Mouse (Mus musculus) granulocyte monocyte progenitor cell, adult 5-6 weeks (primary cell): ENCODE measurements around the gene Mrgprd. TPM values are rescaled to one million over a fixed set of nuclear protein-coding genes. Genes with fewer than 3 reads are reported as not detected.

Experiments used
- ATAC-seq: replicated peaks from 2 replicates; pipeline ENCODE4 v1.8.0; 2016; ENCODE audit warnings: mild to moderate bottlenecking, moderate TSS enrichment, inconsistent platforms; ENCODE audit not compliant: poor library complexity, severe bottlenecking
- total RNA-seq, 2 experiments: library from RNA; stranded (forward) in 1 of 2; stranded (reverse) in 1 of 2; fragments of 200-712, 200-1000 nt in 1 of 2; fragments of >200 nt in 1 of 2; fragmentation: Nextera tagmentation in 1 of 2; gene quantifications; 2 replicates each; pipeline ENCODE4 v1.2.3; 2014 to 2017

Mrgprd gene
- total RNA-seq (2014; fragmentation: Nextera tagmentation) (not detected in 2 replicates), total RNA-seq (2017) (not detected in 2 replicates)

- no peak for ATAC-seq
These were observed at the start of gene Mrgprd for GRCm38 (mm10) chr7:145314785-145315411. Mrgprd (plus strand) TSS chr7:145314835.

- ATAC-seq, result no peak
These were observed 48.6 kb upstream of the Mrgprd start for GRCm38 (mm10) chr7:145266011-145266410.

GRCm38 (mm10) chr7:145268890-145269289, 45.7 kb upstream of the Mrgprd start:
- ATAC-seq, result no peak

GRCm38 (mm10) chr7:145270955-145271354, 43.7 kb upstream of the Mrgprd start:
- ATAC-seq, result peak; percentile 46; the same call in 1 of the 2 replicates

- ATAC-seq, result no peak
These were observed 39.1 kb upstream of the Mrgprd start for GRCm38 (mm10) chr7:145275488-145275887.

GRCm38 (mm10) chr7:145281396-145281795, 33.2 kb upstream of the Mrgprd start:
- ATAC-seq, result no peak

- peak; percentile 60 for ATAC-seq
These were observed 31.6 kb upstream of the Mrgprd start for GRCm38 (mm10) chr7:145283041-145283440.

- ATAC-seq, result peak; percentile 94
These were observed 31.0 kb upstream of the Mrgprd start, which contains the start of gene Tpcn2 for GRCm38 (mm10) chr7:145283487-145284187. Tpcn2 (minus strand) TSS chr7:145284011.

- ATAC-seq, result no peak
These were observed 30.3 kb upstream of the Mrgprd start for GRCm38 (mm10) chr7:145284293-145284692.

- no peak for ATAC-seq
These were observed 29.2 kb upstream of the Mrgprd start for GRCm38 (mm10) chr7:145285476-145285875.

GRCm38 (mm10) chr7:145287410-145287809, 27.2 kb upstream of the Mrgprd start:
- no peak for ATAC-seq

- peak; percentile 38; the same call in 1 of the 2 replicates for ATAC-seq
These were observed 25.3 kb upstream of the Mrgprd start for GRCm38 (mm10) chr7:145289302-145289701.

- ATAC-seq, result no peak
These were observed 22.8 kb upstream of the Mrgprd start for GRCm38 (mm10) chr7:145291847-145292246.

GRCm38 (mm10) chr7:145292726-145293125, 21.9 kb upstream of the Mrgprd start:
- no peak for ATAC-seq

- no peak for ATAC-seq
These were observed 20.8 kb upstream of the Mrgprd start for GRCm38 (mm10) chr7:145293859-145294258.

GRCm38 (mm10) chr7:145298666-145299490, 15.8 kb upstream of the Mrgprd start:
- no peak for ATAC-seq

- no peak for ATAC-seq
These were observed 14.9 kb upstream of the Mrgprd start for GRCm38 (mm10) chr7:145299562-145300320.

GRCm38 (mm10) chr7:145300321-145301007, 14.2 kb upstream of the Mrgprd start, which contains the start of gene Mrgprf:
Mrgprf (plus strand) TSS chr7:145300828.
- ATAC-seq, result no peak

- ATAC-seq, result no peak
These were observed 13.7 kb upstream of the Mrgprd start for GRCm38 (mm10) chr7:145301008-145301340.
